Mouse (Mus musculus): ENCODE data around the gene 0610009B22Rik.

0610009B22Rik gene

GRCm38 (mm10) chr11:51636323-51636684, 52.4 kb downstream of the 0610009B22Rik start:
- DNase-seq (ENCODE audit: low spot score in 2 of 2) = peak in 1 of 2 experiments; percentile 49

GRCm38 (mm10) chr11:51635525-51636322, 53.0 kb downstream of the 0610009B22Rik start, which contains the start of gene Rmnd5b:
Gene Rmnd5b (minus strand): TSS chr11:51635896.
- DNase-seq (ENCODE audit: low spot score in 2 of 2) = peak; percentile 89 to 90

All from heart, adult 9 months (tissue).